Comparison of ENCODE assay signal across 12 mouse cellular contexts in genomic region chr7:80063244-80063643, GRCm38 (mm10). TPM values are rescaled to one million over a fixed set of nuclear protein-coding genes. Genes with fewer than 3 reads are reported as not detected.
DNase-seq lines count a peak whose midpoint lies in the region; ATAC-seq lines count a peak whose summit lies in the region.
"Had no signal": no experiment of that assay in that cellular context is flagged by ENCODE, and none has a peak within 500 bp of the region (broad histone marks: within the 10 kb centered on the region; RNA-seq: fewer than 3 reads in every experiment).

No protein-coding gene starts in this region.

- peak; percentile 11 for DNase-seq in neural tube, embryonic 10.5 days (ENCODE audit: extremely low spot score, low spot score)
- no peak for DNase-seq in midbrain, embryonic 11.5 days (ENCODE audit: low spot score, missing footprints)
- no peak for DNase-seq in kidney, adult 9 months
- DNase-seq in gastrocnemius, postnatal 4 days (ENCODE audit: low spot score in 2 of 2): no peak
- no peak for DNase-seq in adrenal gland, adult 8-10 months
- DNase-seq: adrenal gland, adult 2 months; right cerebral cortex, postnatal 14 days; thymus, postnatal 25 days had no signal

- no peak overlapping the region for H3K4me2 ChIP-seq in neural tube, embryonic 15.5 days
- H3K4me2 ChIP-seq in forebrain, embryonic 15.5 days (replicated peaks): no peak overlapping the region; the same call in 1 of the 2 replicates
- 0 out of 2 replicates have a peak overlapping the region, but pooled peaks have one; percentile 0 for H3K4me2 ChIP-seq in midbrain, embryonic 11.5 days

- no peaks in the 10 kb centered on the region for H3K27me3 ChIP-seq in neural tube, embryonic 15.5 days (replicated peaks)
- no peaks in the 10 kb centered on the region for H3K27me3 ChIP-seq in forebrain, embryonic 15.5 days
- no peaks in the 10 kb centered on the region for H3K27me3 ChIP-seq in midbrain, embryonic 11.5 days (ENCODE audit: control insufficient read depth, insufficient read depth, low read length)

- 69% methylated on average over 5 of the region's 5 CpGs for WGBS in neural tube, embryonic 15.5 days
- WGBS in forebrain, embryonic 15.5 days: 67% methylated on average over 5 of the region's 5 CpGs
- WGBS in midbrain, embryonic 11.5 days: 69% methylated on average over 5 of the region's 5 CpGs

- ATAC-seq in neural tube, embryonic 15.5 days (ENCODE audit: low FRiP score): no peak
- no peak; the same call in 1 of the 2 replicates for ATAC-seq in forebrain, embryonic 15.5 days (replicated peaks)
- peak; percentile 37; the same call in 1 of the 2 replicates for ATAC-seq in midbrain, embryonic 11.5 days (ENCODE audit: low FRiP score)
- ATAC-seq: intestine, embryonic 16.5 days had no signal

- no peaks in the 10 kb centered on the region for H3K9me3 ChIP-seq in neural tube, embryonic 15.5 days (replicated peaks)
- H3K9me3 ChIP-seq in forebrain, embryonic 15.5 days: no peaks in the 10 kb centered on the region
- no peaks in the 10 kb centered on the region for H3K9me3 ChIP-seq in midbrain, embryonic 11.5 days (ENCODE audit: control insufficient read depth, low read length)
- H3K9me3 ChIP-seq: limb, embryonic 10.5 days had no signal

- H3K4me3 ChIP-seq in neural tube, embryonic 15.5 days (replicated peaks): no peak overlapping the region
- no peak overlapping the region for H3K4me3 ChIP-seq in forebrain, embryonic 15.5 days
- H3K4me3 ChIP-seq in midbrain, embryonic 11.5 days (ENCODE audit: low read depth, low read length): no peak overlapping the region
- H3K4me3 ChIP-seq: limb, embryonic 10.5 days had no signal

- no peak overlapping the region for H3K27ac ChIP-seq in neural tube, embryonic 15.5 days (replicated peaks)
- peak overlapping the region; percentile 31; the same call in 1 of the 2 replicates for H3K27ac ChIP-seq in forebrain, embryonic 15.5 days (replicated peaks)
- H3K27ac ChIP-seq in midbrain, embryonic 11.5 days (ENCODE audit: low read depth, low read length): peak overlapping the region; percentile 65
- H3K27ac ChIP-seq: limb, embryonic 10.5 days had no signal

- peaks cover 36% of the 10 kb centered on the region for H3K4me1 ChIP-seq in neural tube, embryonic 15.5 days
- H3K4me1 ChIP-seq in forebrain, embryonic 15.5 days: peaks cover 30% of the 10 kb centered on the region
- peaks cover 48% of the 10 kb centered on the region for H3K4me1 ChIP-seq in midbrain, embryonic 11.5 days (ENCODE audit: control insufficient read depth, insufficient read depth, low read length)

- no peak overlapping the region for H3K9ac ChIP-seq in neural tube, embryonic 15.5 days (replicated peaks)
- peak overlapping the region; percentile 10; the same call in 1 of the 2 replicates for H3K9ac ChIP-seq in forebrain, embryonic 15.5 days (replicated peaks)
- H3K9ac ChIP-seq in midbrain, embryonic 11.5 days (ENCODE audit: low read length): peak overlapping the region; percentile 25; the same call in 1 of the 2 replicates

- no peaks in the 10 kb centered on the region for H3K36me3 ChIP-seq in neural tube, embryonic 15.5 days
- H3K36me3 ChIP-seq in forebrain, embryonic 15.5 days: no peaks in the 10 kb centered on the region
- H3K36me3 ChIP-seq in midbrain, embryonic 11.5 days (ENCODE audit: control insufficient read depth, insufficient read depth, low read length): no peaks in the 10 kb centered on the region
- H3K36me3 ChIP-seq: limb, embryonic 10.5 days had no signal

RNA-seq across cellular contexts. Expression of gene Zfp710, which starts 38.6 kb away (rescaled TPM):
- 11.6 and 13.9 TPM in 2 replicates for polyA plus RNA-seq in neural tube, embryonic 15.5 days (2015; fragmentation: Nextera tagmentation; extraction: Ambion mirVana)
- polyA plus RNA-seq in forebrain, embryonic 15.5 days (2015; fragmentation: Nextera tagmentation; extraction: Ambion mirVana): 21.1 and 22.1 TPM in 2 replicates
- polyA plus RNA-seq in midbrain, embryonic 11.5 days (2014; fragmentation: Nextera tagmentation; extraction: Ambion mirVana): 25.6 and 31.3 TPM in 2 replicates
- 10 to 100 TPM; 17.5 to 18.1 TPM for total RNA-seq in gastrocnemius, postnatal 4 days (2021)
- total RNA-seq in adrenal gland, adult 8-10 months (2022): 10 to 100 TPM; 14.3 to 34.1 (median 25.3) TPM

RNA-seq across cellular contexts. Expression of gene Idh2, which starts 51.9 kb away (rescaled TPM):
- 200 and 267 TPM in 2 replicates for polyA plus RNA-seq in neural tube, embryonic 15.5 days (2015; fragmentation: Nextera tagmentation; extraction: Ambion mirVana)
- 299 and 300 TPM in 2 replicates for polyA plus RNA-seq in forebrain, embryonic 15.5 days (2015; fragmentation: Nextera tagmentation; extraction: Ambion mirVana)
- polyA plus RNA-seq in midbrain, embryonic 11.5 days (2014; fragmentation: Nextera tagmentation; extraction: Ambion mirVana): 349 and 357 TPM in 2 replicates
- 100 to 1,000 TPM; 433 to 473 TPM for total RNA-seq in gastrocnemius, postnatal 4 days (2021)
- 100 to 1,000 TPM; 122 to 222 (median 165) TPM for total RNA-seq in adrenal gland, adult 8-10 months (2022)
